Mouse (Mus musculus) kidney, postnatal 10 days (tissue): ENCODE measurements at regions not wholly inside any gene's neighbourhood (a gene's known extent, or its start where the extent isn't known, plus 50 kb on each side); places are given as distances from the start of the nearest gene placed in this dataset.

ENCODE experiments used
- DNase-seq: peaks from one replicate; pipeline ENCODE4 v3.0.0; 2021; ENCODE audit warnings: mixed read lengths

GRCm38 (mm10) chr13:80611937-80612336, 271.2 kb upstream of the Arrdc3 start:
- DNase-seq = no peak

DNA sequence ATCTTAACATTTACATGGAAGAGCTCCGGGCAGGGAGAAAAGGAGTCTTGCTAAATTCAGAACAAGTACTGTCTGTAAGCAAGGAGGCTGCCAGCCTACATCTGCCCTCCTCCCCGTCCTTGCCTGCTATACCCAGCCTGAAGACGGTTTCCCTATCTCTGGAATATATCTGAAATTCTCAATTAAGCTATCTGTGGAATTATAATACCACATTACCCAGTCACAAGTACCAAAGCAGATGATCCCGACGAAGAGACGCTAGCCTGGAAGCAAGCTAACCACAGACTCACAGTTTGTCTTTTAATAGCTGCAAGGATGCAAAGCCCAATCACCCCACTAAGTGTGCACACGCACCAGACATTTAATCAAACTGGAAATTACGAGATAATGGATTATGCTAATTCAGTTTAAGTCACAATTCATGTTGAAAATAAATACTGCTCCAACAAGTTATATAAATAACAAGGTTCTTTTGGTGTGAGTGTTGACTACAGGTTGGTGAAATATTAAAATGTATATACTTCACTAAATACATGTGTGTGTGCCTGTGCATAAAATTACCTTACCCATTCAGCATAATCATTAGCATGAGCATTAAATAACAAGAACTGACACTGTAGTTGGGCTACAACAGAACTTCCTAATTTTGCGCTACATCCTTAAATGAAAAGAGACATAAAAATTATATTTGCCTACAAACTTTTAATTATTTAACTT, 269.9 kb upstream of the Arrdc3 start:
- no peak for DNase-seq

GRCm38 (mm10) chr13:80613884-80614247, 269.3 kb upstream of the Arrdc3 start:
- DNase-seq = no peak

GRCm38 (mm10) chr13:80614971-80615370, 268.2 kb upstream of the Arrdc3 start:
- DNase-seq = no peak

GRCm38 (mm10) chr13:80623005-80623404, 260.2 kb upstream of the Arrdc3 start:
- no peak for DNase-seq

DNA sequence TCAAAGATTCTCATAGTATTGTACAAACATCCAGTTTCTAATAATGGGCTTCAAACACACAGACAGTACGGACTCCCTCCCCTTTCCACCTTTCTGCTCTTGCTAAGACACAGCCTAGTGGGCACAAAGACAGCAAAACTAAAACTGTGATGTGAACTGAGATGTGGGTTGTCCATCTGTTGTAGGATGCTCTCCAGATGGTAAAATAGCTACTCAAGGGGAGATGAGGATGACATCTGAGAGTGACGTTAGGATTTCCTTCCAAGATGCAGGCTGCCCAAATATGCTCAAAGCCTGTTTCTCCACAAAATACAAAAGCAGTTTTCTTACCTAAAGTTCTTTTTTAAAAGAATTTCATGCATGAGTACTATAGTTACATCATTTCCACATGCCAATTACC, 241.8 kb upstream of the Arrdc3 start:
- no peak for DNase-seq

DNA sequence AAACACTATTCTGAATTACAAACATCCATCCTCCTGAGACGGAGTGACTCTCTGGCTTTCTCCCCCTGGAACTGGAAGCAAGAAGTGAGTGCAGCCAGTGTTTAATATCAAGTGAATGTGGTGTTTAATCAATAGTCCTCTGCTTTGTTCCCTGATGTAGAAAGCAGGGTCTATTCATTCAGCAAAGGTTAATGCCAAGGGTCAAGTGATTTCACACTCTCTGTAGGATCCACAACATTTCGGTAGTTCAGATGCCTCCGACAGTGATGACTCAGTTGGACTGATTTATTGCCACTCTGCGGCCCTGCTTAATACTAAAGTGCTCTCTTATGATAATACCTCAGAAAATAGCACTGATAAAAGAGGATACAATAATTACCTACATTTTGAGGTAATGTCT, 235.6 kb upstream of the Arrdc3 start:
- no peak for DNase-seq

GRCm38 (mm10) chr13:80652967-80653539, 230.1 kb upstream of the Arrdc3 start:
- DNase-seq = no peak

GRCm38 (mm10) chr13:80666186-80666713, 216.9 kb upstream of the Arrdc3 start:
- no peak for DNase-seq

DNA sequence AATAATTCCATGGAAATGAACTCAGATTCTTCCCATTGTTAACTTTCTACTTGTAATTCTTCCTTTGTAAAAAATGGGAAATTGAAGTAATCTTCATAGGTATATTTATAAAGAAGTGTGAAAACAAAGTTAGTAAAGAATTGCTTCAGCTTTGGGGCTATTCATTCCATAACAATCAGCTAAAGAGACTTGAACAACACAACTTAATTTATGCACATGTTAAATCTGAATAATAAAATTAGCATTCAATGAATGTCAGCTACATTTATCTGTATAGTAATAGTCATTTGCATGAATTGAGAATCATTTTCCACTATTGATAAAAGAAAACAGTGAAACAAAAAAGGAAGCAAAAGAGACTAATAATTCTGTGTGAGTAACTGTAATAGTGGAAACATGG, 193.3 kb upstream of the Arrdc3 start:
- DNase-seq = no peak

DNA sequence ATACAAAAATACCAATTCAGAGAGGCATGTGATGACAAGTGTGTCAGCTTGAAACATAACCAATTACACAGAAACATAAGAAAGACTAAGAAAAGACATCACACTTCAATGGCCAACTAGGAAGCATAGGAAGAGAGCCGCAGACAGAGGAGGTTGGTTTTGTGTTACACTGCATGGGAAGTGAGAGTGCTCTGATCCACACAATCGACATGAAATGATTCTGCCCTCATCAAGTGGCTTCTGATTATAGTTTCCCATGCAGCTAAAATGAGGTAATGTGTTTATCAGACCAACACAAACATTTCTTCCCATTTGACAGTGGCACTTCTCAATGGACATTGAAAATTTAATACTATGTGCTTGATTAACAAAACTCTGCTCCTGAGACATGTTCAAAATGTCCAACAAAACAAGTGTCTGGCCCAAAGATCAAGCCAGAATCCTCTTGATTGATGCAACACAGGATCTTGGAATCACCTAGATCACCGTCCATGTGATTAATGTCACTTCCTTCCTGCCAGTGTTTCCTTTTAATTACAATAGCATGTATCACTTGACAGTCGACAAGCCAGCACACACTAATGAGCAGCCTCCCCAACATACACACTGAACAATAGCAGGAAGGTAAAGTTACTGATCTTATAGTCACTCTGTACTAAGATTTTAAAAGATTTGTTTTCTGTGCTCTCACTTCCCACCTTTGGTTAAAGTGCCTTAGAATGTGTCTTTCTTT, 192.4 kb upstream of the Arrdc3 start:
- DNase-seq = no peak

DNA sequence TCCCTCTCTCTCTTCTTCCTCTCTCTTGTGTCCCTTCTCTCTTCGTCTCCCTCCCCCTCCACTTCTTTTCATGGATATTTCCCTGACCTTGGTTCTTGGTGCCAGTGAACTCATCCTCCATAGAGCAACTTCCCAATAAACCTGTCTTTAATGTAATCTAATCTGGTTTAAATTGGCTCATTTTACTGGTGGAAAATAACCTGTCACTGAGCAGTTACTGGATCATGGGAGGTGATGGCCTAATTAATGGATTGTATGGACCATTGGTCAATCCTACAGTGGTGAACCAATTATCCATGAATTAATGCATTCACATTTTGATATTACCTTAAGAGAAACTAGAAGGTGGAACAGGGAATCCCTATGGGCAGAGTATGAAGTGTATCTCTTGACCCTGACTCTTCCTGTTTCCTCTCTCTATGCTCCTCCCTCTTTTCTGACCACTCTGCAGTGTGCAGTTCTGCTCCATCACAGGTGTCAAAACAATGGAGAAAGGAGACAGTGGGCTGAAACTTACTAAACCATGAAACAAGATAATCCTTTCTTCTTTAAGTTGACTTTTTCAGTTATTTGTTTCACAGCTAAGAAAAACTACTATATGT, 187.5 kb upstream of the Arrdc3 start:
- DNase-seq = no peak

DNA sequence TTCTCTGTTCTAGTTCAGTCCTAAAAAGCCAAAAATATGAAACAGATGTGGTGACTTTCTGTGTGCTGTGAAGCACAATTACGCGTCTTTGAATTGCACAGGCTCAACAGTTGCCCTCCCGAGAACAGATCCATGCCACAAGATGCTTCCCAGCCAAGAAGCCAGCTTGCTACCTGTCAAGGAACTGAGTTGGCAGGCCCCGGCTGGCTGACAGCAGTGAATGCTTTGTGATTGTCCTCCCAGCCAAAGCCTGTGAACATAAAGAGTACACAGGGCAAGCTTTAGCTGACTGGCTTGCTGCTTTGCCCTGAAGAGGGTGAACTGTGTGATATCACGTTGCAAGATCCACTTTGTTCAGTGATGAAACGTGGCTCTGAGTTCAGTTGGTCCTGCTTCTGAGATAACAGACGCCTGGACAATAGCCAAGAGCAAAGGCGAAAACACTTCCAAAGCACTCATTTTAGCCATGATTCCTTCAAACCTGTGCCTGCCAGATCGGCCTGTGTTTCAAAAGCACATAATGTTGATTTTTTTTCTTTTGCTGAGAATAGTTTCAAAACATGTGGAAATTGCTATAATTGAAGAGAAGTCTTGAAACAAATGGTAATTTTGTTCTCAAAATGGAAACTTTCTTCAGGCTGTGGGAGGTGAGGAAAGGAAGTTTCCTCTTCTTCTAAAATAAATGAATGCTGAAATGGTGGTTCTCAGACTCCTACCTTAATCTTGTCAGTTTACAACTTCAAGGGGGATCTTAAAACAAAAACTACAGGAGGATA, 173.5 kb upstream of the Arrdc3 start:
- DNase-seq = no peak

DNA sequence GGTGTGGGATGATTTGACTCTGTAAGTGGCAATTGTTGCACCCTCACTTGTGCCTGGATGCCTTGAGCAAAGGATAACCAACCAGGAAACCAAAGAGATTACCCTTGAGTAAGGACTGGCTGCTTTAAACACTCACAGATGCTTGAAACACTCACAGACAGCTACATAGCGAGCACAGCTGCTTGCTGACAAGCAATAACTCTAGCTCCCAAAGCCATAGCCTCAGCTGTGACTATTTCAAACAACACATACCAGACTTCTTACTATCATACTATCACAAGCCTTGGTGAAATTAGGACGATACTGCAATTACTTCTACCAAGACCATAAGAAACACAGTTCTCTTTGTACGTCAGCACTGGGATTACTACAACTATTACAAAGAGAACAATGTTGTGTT, 163.9 kb upstream of the Arrdc3 start:
- no peak for DNase-seq

GRCm38 (mm10) chr13:80723215-80724006, 159.8 kb upstream of the Arrdc3 start:
- no peak for DNase-seq

- no peak for DNase-seq
Measured at GRCm38 (mm10) chr13:80729202-80729601, 154.0 kb upstream of the Arrdc3 start.

DNA sequence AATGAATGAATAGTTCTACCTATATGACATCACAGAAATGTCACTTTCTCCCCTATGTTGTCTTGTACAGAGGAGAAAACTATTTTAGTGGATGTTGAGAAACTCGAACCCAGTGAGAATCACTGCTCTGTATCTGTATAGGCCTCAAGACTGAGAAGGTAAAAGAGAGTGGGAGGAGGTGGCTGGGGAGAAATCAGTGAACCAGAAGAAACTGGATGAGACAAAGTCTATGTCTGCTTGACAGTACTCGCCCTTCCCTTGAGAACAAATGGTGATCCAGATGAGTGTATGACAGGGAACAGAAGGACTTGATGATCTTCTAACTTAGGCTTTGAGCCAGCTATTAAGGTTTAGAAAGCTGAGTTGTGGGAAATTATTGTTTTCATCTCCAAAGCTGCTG, 137.2 kb upstream of the Arrdc3 start:
- DNase-seq = no peak

- peak; percentile 21 for DNase-seq
Measured at GRCm38 (mm10) chr13:80747022-80747421, 136.2 kb upstream of the Arrdc3 start.
